Mouse (Mus musculus) E14TG2a.4 (cell line): ENCODE results near the gene Myh3.

Experiments
- CTCF ChIP-seq: conservative IDR thresholded peaks from 2 replicates; pipeline ENCODE4 v1.5.1; 2014; ENCODE audit warnings: low read length
- NANOG ChIP-seq: IDR thresholded peaks from 2 replicates; pipeline ENCODE4 v1.6.1; 2014; ENCODE audit warnings: borderline replicate concordance, low read length, mixed read lengths
- POU5F1 ChIP-seq: IDR thresholded peaks from 2 replicates; pipeline ENCODE4 v1.6.1; 2014; ENCODE audit warnings: low read length, borderline replicate concordance

- TF ChIP-seq CTCF, result no peak
- no peak for TF ChIP-seq POU5F1
- no peak for TF ChIP-seq NANOG
Observed at GRCm38 (mm10) chr11:67146409-67147282, 68.5 kb downstream of the Myh3 start.
